Mouse (Mus musculus): ENCODE data around the gene Tmem230.
"Not testable (repeated sequence)": the region's sequence is repeated elsewhere in the genome, so short reads cannot be mapped to it uniquely, and the experiment has no call there.

Tmem230 gene

DNA sequence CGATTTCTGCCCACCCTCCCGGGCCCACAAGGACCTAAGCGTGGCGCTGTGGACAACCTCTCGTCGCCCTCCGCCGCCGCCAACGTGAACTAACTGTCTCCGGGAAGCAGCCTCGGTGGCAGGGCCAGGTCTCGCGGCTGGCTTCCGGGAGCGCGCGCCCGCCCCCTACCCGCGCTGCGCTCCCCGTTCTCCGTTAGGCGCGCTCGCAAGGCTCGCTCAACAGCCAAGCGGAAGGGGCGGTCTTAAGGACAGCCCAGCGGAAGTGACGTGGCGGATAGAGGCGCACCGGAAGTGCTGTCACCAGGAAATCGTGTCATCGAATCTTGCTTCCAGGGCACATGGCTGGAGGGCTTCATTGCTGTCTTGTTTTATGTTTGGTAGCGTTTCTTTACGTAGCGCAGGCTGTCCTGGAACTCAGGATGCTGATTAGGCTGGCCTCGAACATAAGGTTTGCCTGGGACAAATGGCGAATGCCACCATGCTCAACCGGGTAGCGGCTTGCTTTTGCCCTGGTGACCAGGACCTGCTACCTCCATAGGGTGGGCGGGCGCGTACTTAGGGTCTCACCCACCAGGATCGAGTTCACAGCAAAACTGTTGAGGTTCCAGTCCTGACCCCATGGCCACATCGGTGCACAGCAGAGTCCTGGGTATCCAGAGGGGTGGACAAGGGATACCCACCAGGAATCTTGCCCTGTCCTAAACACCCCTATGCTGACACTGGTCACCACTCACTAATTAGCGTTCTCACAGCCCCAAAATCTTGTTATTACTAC, at the start of gene Tmem230:
Gene Tmem230, minus strand, starts transcription at position 269 of the 775 bp plus-strand sequence.
- DNase-seq (ENCODE audit: low spot score in 2 of 2), result peak; percentile 92 to 97

GRCm38 (mm10) chr2:132293694-132294450, 46.3 kb upstream of the Tmem230 start:
- DNase-seq (ENCODE audit: low spot score in 2 of 2), result no peak

- DNase-seq (ENCODE audit: low spot score in 2 of 2), result peak in 1 of 2 experiments; percentile 58
Observed at GRCm38 (mm10) chr2:132292083-132292482, 44.5 kb upstream of the Tmem230 start.

GRCm38 (mm10) chr2:132291265-132291664, 43.7 kb upstream of the Tmem230 start:
- no peak for DNase-seq (ENCODE audit: low spot score in 2 of 2)

DNA sequence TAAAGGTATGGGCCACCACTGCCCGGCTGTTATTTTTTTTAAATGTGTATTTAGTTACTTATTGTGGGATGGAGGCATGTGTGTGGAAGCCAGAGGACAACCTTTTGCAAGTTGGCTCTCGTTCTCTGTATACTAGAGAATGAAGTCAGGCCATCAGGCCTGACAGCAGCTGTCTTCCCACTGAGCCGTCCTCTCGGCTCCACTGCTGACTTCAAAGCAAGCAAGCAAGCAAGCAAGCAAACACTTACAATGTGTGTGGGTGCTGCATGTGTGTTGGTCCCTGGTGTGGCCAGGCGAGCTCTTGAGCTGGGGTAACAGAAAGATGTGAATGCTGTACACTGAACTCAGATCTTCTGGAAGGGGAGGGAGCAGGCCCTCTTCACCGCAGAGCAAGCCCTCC, 43.2 kb upstream of the Tmem230 start:
- no peak for DNase-seq (ENCODE audit: low spot score in 2 of 2)

DNA sequence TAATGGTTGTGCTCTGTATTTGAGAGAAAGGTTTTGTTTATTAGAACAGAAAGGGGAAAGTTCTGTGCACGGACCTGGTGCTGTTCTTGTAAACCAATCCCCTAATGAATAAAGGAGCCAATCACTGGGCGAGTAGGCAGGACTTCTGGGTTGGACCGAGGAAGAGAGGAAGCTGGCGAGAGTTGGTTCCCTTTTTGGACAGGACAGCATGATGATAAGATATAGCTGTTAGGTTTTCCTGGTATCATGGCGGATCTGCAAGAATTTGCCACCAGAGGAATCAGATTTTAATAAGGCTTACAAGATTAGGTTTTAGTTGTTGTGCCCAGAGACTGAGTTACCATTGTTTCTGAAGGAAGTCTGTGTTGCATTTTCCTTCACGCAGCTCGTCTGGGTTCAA, 41.6 kb upstream of the Tmem230 start:
- DNase-seq (ENCODE audit: low spot score in 2 of 2), result not testable (repeated sequence)

DNA sequence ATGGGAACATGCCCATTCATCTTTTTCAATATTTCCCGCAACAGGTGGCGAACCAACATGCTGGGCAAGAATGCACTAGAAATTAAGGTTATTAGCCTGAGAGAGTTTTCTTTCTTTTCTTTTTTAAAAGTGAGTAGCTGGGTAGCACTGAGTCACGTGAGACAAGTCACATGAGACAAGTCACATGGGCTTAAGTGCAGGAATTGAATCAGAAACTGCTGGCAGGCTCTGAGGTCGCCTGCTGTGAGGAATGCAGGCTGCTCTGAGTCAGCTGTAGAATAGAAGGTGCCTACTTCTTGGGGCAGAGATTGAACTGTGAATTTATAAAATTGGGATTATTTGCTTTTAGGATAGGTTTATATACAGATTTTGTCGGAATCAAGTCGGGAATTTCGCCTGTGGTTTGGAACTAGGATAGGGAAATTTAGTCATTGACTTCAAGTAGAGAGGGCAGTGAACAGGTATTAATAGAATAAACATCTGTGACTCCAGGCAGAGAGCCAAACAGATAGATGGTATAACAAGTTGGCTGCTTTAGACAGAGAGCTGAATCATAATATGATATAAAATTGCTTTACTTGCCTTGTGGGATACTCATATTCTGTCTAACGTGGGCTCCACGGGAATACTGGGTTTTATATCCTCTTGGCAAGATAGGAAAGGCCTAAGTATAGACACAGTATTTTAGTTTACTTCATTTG, 38.9 kb upstream of the Tmem230 start:
- no peak for DNase-seq (ENCODE audit: low spot score in 2 of 2)

DNA sequence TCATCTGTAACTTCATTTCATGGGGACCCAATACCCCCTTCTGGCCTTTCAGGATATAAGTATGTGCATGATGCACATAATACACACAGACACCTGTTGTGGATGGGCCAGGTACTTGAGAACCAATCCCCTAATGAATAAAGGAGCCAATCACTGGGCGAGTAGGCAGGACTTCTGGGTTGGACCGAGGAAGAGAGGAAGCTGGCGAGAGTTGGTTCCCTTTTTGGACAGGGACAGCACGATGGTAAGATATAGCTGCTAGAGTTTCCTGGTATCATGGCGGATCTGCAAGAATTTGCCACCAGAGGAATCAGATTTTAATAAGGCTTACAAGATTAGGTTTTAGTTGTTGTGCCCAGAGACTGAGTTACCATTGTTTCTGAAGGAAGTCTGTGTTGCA, 38.1 kb upstream of the Tmem230 start:
- not testable (repeated sequence) for DNase-seq (ENCODE audit: low spot score in 2 of 2)

DNA sequence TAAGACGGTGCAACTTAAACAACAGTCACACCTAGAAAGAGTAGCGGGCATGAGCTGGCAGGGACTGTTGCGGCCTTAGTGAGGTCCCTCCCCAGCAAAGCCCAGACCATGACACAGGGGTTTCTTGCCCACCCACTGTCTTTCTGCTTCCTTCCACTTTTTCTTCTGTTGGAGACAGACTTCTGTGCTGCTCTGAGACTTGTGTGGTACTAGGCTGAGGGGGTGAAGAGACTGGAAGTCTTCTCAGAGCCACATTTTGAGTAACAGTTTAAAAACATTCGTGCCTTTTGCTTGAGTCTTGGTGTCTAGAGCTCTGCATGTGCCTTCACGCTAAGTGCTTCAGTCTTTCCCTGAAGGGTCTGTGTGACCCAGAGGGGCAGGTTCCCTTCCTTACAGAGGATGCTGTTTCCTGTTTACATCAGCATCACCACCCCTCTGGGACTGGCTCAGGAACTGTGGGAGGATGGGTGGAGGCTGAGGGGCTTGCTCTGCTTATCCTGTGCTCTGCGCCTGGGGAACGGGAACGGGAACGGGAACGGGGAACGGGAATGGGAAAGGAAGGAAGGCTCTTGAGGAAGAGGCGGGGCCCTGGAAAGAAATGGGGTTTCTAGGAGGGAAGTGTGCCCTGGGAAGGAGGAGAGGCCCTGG, 37.0 kb upstream of the Tmem230 start:
- no peak for DNase-seq (ENCODE audit: low spot score in 2 of 2)

- DNase-seq (ENCODE audit: low spot score in 2 of 2), result no peak
Observed at GRCm38 (mm10) chr2:132283236-132284070, 35.8 kb upstream of the Tmem230 start.

GRCm38 (mm10) chr2:132282453-132283174, 35.0 kb upstream of the Tmem230 start:
- no peak for DNase-seq (ENCODE audit: low spot score in 2 of 2)

DNA sequence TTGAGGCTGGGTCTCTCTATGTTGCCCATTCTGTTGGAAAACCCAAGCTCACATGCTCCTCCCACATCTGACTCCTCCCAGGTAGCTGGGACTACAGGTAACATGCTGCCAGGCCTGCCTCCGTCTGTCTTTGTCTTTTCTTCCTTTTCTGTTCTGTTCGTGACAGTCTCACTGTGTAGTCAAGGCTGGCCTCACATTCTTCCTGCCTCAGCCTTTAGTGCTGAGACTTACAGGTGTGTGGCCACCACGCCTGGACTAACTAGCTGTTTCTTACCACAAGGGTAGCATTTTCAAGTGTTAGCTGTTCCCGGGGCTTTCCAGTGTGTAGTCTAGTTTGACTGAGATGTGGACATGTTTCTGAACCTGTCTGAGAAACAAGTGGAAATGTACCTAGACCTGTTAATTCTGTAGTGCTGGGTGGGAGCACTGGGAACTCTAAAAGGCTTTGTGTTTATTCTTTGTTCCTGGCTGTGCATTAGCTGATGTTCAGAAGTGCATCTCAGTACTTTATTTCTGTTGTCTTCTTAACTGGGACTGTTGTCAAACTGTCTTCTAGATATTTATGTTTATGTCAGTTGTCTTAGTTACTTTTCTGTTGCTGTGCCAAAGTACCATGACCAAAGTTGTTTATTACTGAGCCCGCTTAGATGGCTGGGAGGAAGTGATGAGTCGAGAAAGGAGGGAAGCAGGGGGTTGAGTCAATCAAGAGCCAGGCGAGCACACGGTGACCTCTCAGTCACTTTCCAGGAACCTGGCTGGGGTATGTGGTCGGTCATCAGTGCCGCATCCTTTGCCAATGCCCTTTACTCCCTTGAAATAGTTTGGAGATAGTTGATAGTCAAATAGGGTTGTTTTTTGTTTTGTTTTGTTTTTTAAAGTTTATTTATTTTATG, 34.2 kb upstream of the Tmem230 start:
- no peak for DNase-seq (ENCODE audit: low spot score in 2 of 2)

GRCm38 (mm10) chr2:132280518-132281120, 33.0 kb upstream of the Tmem230 start:
- no peak for DNase-seq (ENCODE audit: low spot score in 2 of 2)

DNA sequence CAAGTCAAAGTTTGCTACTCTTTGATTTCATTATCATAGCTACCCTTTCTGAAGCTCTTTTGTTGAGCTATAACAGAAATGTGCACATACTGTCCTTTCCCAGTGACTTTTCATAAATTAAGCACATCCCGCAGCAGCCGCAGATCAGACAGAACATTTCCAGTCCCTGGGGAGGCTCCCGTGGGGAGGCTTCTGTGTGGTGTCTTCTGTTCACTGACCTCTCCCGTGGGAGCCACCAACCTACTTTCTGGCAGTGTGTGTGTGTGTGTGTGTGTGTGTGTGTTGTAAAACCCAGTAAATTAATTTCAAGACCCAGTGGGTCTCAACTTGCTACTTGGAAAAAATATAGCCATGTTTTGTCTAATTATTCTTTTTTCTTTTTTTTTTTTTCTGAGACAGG, 32.4 kb upstream of the Tmem230 start:
- DNase-seq (ENCODE audit: low spot score in 2 of 2), result no peak

DNA sequence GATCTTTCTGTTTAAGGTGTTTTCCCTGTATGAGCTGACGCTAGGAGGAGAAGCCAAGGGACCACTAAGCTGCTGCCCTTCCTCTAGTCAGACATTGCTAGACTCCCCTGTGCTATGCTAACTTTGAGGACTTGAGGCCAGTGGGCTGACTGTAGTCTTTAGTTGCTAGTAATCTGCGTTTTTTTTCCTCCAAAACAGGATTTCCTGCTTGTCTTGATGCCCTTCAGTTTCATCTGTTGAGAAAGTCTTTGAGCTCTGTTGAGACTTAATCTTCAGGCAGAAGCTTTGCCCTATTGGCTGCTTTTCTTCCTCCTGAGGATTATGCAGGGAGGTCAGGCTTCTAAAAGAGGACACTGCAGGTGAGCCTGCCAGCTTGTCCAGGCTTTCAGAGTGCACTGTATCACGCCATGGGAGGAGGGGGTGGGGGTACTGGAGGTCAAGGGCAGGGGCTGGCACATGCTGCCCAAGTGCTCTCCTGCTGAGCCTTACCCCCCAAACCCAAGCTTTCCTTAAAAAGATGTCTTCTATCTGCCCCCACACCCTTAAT, 31.8 kb upstream of the Tmem230 start:
- DNase-seq (ENCODE audit: low spot score in 2 of 2), result no peak

- no peak for DNase-seq (ENCODE audit: low spot score in 2 of 2)
Observed at GRCm38 (mm10) chr2:132278273-132278853, 30.8 kb upstream of the Tmem230 start.

DNA sequence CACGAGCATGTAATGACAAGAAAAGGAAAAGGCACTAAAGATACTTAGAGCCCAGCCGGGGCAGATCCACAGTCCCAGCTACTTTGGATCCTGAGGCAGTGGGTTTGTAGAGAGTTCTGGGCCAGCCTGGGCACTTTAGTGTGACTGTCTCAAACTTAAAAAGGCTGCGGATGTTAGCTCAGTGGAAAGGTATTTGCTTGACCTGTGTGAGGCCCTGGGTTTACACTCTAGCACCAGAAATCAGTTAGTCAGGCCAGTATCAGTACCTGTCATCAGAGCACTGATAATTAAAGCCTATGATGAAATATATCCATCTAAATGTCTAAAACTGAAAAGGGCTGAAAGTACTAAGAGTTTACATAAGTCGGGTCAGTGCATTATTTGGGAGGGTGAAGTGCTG, 28.6 kb upstream of the Tmem230 start:
- no peak for DNase-seq (ENCODE audit: low spot score in 2 of 2)

DNA sequence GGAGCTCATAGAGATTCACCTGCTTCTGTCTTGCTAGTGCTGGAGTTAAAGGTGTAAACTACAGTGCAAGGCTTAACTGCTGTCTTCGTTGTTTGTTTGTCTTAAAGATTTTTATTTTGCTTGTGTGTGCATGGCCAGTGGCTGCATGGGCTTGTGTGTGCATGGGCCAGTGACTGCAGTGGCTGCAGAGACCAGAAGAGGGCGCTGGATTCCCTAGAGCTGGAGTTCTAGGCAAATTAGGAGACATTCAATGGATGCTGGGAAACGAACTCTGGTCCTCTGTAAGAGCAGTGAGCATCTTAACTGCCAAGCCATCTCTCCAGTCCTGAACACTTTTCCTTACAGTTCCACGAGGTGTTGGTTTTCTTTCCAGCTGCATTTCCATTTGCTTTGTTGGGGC, 27.9 kb upstream of the Tmem230 start:
- no peak for DNase-seq (ENCODE audit: low spot score in 2 of 2)
